Mouse (Mus musculus) midbrain, embryonic 16.5 days (tissue): ENCODE results near the gene Rabepk. TPM values are rescaled to one million over a fixed set of nuclear protein-coding genes. Genes with fewer than 3 reads are reported as not detected.

Experiments used
- ATAC-seq: fragments of 200-750 bp; cut with Nextera tagmentation; 2 replicates; pipeline ENCODE4 v1.8.0; 2017; ENCODE audit warnings: moderate TSS enrichment
- H3K27ac ChIP-seq: fragments of 300-500 bp; sonication (generic); 2 replicates; pipeline ENCODE4 v1.5.1; 2014; ENCODE audit warnings: mild to moderate bottlenecking, low read length, mixed read lengths
- H3K27me3 ChIP-seq: fragments of 300-500 bp; sonication (generic); 2 replicates; pipeline ENCODE4 v1.6.1; 2014; ENCODE audit warnings: low read depth, low read length, mixed read lengths; ENCODE audit not compliant: control insufficient read depth, insufficient read depth
- H3K36me3 ChIP-seq: fragments of 300-500 bp; sonication (generic); 2 replicates; pipeline ENCODE4 v1.6.1; 2014; ENCODE audit warnings: mild to moderate bottlenecking, low read length, moderate library complexity, mixed read lengths; ENCODE audit not compliant: control insufficient read depth, insufficient read depth
- H3K4me1 ChIP-seq: fragments of 300-500 bp; sonication (generic); 2 replicates; pipeline ENCODE4 v1.6.1; 2014; ENCODE audit warnings: mild to moderate bottlenecking, low read length, mixed read lengths; ENCODE audit not compliant: control insufficient read depth, insufficient read depth
- H3K4me2 ChIP-seq: fragments of 300-500 bp; sonication (generic); 2 replicates; pipeline ENCODE4 v1.6.1; 2014; ENCODE audit warnings: mild to moderate bottlenecking, low read length, mixed read lengths
- H3K4me3 ChIP-seq: fragments of 300-500 bp; sonication (generic); 2 replicates; pipeline ENCODE4 v1.5.1; 2014; ENCODE audit warnings: low read depth, mild to moderate bottlenecking, low read length, moderate library complexity, mixed read lengths
- H3K9ac ChIP-seq: fragments of 300-500 bp; sonication (generic); 2 replicates; pipeline ENCODE4 v1.6.1; 2014; ENCODE audit warnings: low read depth, low read length, mixed read lengths
- H3K9me3 ChIP-seq: fragments of 300-500 bp; sonication (generic); replicated peaks from 2 replicates; pipeline ENCODE4 v1.6.1; 2014; ENCODE audit warnings: mild to moderate bottlenecking, low read length, mixed read lengths; ENCODE audit not compliant: control insufficient read depth, poor library complexity, severe bottlenecking
- WGBS: fragments of 180-500 bp; shearing (Covaris S2); extraction: QIAGEN DNeasy Blood & Tissue Kit; methylation state at CpG from one replicate; pipeline ENCODE4 v1.1.7; 2014; 5-methylcytosine and 5-hydroxymethylcytosine counted together
- polyA plus RNA-seq: library from polyadenylated mRNA; unstranded; fragments of >200 nt; fragmentation: Nextera tagmentation; extraction: Ambion mirVana; gene quantifications from 2 replicates; pipeline ENCODE4 v1.2.1, GENCODE M21; 2015

Gene Rabepk
- polyA plus RNA-seq, 1 experiment from 2014 or later: 27.4 TPM

DNA sequence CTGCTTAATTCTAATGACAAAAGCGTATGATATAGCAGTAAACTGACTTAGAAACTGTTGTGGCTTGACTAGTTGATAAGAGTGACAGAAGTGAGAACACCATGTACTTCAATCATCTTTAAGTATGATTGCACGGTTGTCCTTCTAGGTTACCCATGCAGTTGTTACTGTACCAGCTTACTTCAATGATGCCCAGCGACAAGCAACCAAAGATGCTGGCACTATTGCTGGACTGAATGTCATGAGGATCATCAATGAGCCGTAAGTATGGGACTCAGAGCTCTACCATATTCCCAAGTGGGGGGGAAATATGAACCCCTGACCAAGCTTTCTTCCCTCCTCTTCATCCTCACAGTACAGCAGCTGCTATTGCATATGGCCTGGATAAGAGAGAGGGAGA is 26.0 kb downstream of the Rabepk start:
- Histone ChIP-seq H3K27ac (no peak overlapping the region), H3K9ac (no peak overlapping the region), H3K9me3 (no peaks in the 10 kb centered on the region), H3K4me2 (peak overlapping the region; percentile 77), H3K36me3 (peaks cover 32% of the 10 kb centered on the region), H3K4me1 (peaks cover 57% of the 10 kb centered on the region), H3K4me3 (peak overlapping the region; percentile 98; the same call in 1 of the 2 replicates), H3K27me3 (no peaks in the 10 kb centered on the region)
- WGBS: 92% methylated on average over 4 of the region's 4 CpGs
- ATAC-seq: no peak

DNA sequence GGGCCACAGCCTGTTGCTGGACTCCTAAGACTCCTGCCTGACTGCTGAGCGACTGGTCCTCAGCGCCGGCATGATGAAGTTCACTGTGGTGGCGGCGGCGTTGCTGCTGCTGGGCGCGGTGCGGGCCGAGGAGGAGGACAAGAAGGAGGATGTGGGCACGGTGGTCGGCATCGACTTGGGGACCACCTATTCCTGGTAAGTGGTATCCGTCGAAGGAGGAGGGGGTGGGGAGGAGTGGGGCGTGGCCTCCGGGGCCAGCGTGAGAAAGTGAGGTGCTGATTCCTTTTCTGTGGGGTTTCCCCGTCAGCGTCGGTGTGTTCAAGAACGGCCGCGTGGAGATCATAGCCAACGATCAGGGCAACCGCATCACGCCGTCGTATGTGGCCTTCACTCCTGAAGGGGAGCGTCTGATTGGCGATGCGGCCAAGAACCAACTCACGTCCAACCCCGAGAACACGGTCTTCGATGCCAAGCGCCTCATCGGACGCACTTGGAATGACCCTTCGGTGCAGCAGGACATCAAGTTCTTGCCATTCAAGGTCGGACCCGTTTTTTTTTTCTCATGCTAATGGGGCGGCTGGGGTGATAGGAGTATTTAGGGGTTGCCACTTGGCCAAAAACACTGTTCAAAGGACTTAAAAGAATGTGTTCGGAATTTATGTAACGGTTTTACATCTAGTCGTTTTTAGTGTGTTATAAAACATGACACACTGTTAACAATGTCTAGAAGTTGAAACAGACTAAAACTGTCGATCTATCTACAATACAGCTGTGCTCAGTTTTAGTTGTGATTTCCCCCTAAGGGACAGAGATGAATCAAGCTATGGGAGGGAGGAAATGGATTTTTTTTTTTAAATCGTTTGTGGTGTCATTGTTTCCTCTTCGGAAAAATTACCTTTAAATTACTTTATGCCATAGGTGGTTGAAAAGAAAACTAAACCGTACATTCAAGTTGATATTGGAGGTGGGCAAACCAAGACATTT is 27.2 kb downstream of the Rabepk start:
- Histone ChIP-seq H3K27me3 (no peaks in the 10 kb centered on the region), H3K4me3 (peak overlapping the region; percentile 98), H3K9me3 (no peaks in the 10 kb centered on the region), H3K27ac (peak overlapping the region; percentile 89), H3K9ac (peak overlapping the region; percentile 94), H3K36me3 (peaks cover 31% of the 10 kb centered on the region), H3K4me1 (peaks cover 51% of the 10 kb centered on the region), H3K4me2 (peak overlapping the region; percentile 77)
- 4% methylated on average over 47 of the region's 50 CpGs for WGBS
- ATAC-seq: peak; percentile 61

- Histone ChIP-seq H3K27ac (peak within 1 kb of the TSS; percentile 89), H3K4me3 (peak within 1 kb of the TSS; percentile 98), H3K36me3 (peaks cover 27% of the 10 kb centered on the region), H3K4me1 (peaks cover 41% of the 10 kb centered on the region), H3K27me3 (no peaks in the 10 kb centered on the region), H3K4me2 (peak within 1 kb of the TSS; percentile 77), H3K9me3 (no peaks in the 10 kb centered on the region), H3K9ac (peak within 1 kb of the TSS; percentile 94)
- under 1% methylated on average over 60 of the region's 60 CpGs for WGBS
- ATAC-seq: peak; percentile 99
Measured at GRCm38 (mm10) chr2:34771368-34772226, 28.1 kb downstream of the Rabepk start, which contains the start of gene Hspa5. Gene Hspa5, plus strand, starts transcription at chr2:34771970.

GRCm38 (mm10) chr2:34770951-34771350 is 28.8 kb downstream of the Rabepk start:
- Histone ChIP-seq H3K4me2 (peak overlapping the region; percentile 71), H3K27me3 (no peaks in the 10 kb centered on the region), H3K9me3 (no peaks in the 10 kb centered on the region), H3K36me3 (peaks cover 22% of the 10 kb centered on the region), H3K4me3 (peak overlapping the region; percentile 98), H3K4me1 (peaks cover 35% of the 10 kb centered on the region), H3K9ac (peak overlapping the region; percentile 68), H3K27ac (peak overlapping the region; percentile 84)
- 1% methylated on average over 6 of the region's 6 CpGs for whole genome bisulfite sequencing
- ATAC-seq: no peak

- H3K4me3 ChIP-seq: no peak overlapping the region
Measured at GRCm38 (mm10) chr2:34770049-34770448, 29.7 kb downstream of the Rabepk start.

GRCm38 (mm10) chr2:34764801-34765200 is 34.9 kb downstream of the Rabepk start:
- Histone ChIP-seq H3K9ac (no peak overlapping the region), H3K9me3 (no peaks in the 10 kb centered on the region), H3K36me3 (no peaks in the 10 kb centered on the region), H3K27ac (no peak overlapping the region), H3K4me1 (no peaks in the 10 kb centered on the region), H3K4me2 (no peak overlapping the region), H3K27me3 (no peaks in the 10 kb centered on the region), H3K4me3 (no peak overlapping the region)
- WGBS: 47% methylated on average over 12 of the region's 12 CpGs
- no peak for ATAC-seq

More at GRCm38 (mm10) chr2:34770049-34770448, 29.7 kb downstream of the Rabepk start:
- 95% methylated on average over 2 of the region's 2 CpGs for WGBS
- no peak overlapping the region for H3K27ac ChIP-seq
- peaks cover 17% of the 10 kb centered on the region for H3K36me3 ChIP-seq
- no peak for ATAC-seq
- no peak overlapping the region for H3K9ac ChIP-seq
- H3K4me2 ChIP-seq: no peak overlapping the region
- H3K4me1 ChIP-seq: peaks cover 27% of the 10 kb centered on the region
- no peaks in the 10 kb centered on the region for H3K27me3 ChIP-seq
- no peaks in the 10 kb centered on the region for H3K9me3 ChIP-seq

GRCm38 (mm10) chr2:34762872-34763271 is 36.8 kb downstream of the Rabepk start:
- no peak overlapping the region for H3K27ac ChIP-seq
- no peak overlapping the region for H3K4me2 ChIP-seq
- H3K27me3 ChIP-seq: no peaks in the 10 kb centered on the region
- 66% methylated on average over 2 of the region's 2 CpGs for WGBS
- no peak overlapping the region for H3K4me3 ChIP-seq
- no peak overlapping the region for H3K9ac ChIP-seq
- no peaks in the 10 kb centered on the region for H3K4me1 ChIP-seq
- no peak for ATAC-seq
- no peaks in the 10 kb centered on the region for H3K36me3 ChIP-seq
- no peaks in the 10 kb centered on the region for H3K9me3 ChIP-seq

DNA sequence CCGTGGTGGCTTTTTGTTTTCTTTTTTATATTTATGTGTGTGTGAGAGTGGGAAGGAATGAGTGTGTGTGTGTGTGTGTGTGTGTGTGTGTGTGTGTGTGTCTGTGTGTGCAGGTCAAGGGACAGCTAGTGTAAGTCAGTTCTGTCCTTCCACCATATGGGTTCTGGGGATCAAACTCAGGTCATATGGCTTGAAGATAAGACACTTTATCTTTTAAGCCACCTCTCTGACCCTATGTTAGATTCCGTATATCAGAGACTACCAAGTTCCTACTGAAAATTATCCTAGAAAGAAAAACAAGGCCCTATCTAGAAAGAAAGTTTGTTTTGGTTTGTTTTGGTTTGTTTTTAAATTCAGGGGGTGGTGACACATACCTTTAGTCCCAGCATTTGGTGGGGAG is 37.5 kb downstream of the Rabepk start:
- H3K9me3 ChIP-seq: no peaks in the 10 kb centered on the region
- H3K9ac ChIP-seq: no peak overlapping the region
- H3K4me2 ChIP-seq: no peak overlapping the region
- whole genome bisulfite sequencing: 97% methylated on average over 2 of the region's 2 CpGs
- no peaks in the 10 kb centered on the region for H3K27me3 ChIP-seq
- no peak overlapping the region for H3K27ac ChIP-seq
- no peak overlapping the region for H3K4me3 ChIP-seq
- no peaks in the 10 kb centered on the region for H3K36me3 ChIP-seq
- H3K4me1 ChIP-seq: no peaks in the 10 kb centered on the region
- no peak for ATAC-seq
